Mouse (Mus musculus) bone marrow, adult 2 months (tissue): ENCODE measurements around the gene Ints2.
"Not testable (repeated sequence)": the region's sequence is repeated elsewhere in the genome, so short reads cannot be mapped to it uniquely, and the experiment has no call there.

Experiments
- CTCF ChIP-seq: fragments of 200-500 bp; IDR thresholded peaks from 2 replicates; pipeline ENCODE4 v1.5.1; 2011; ENCODE audit warnings: low read length, control low read depth; ENCODE audit not compliant: control insufficient read depth, insufficient read depth
- POLR2A ChIP-seq: fragments of 200-500 bp; IDR thresholded peaks from 2 replicates; pipeline ENCODE4 v1.6.1; 2011; ENCODE audit warnings: low read depth, mild to moderate bottlenecking, control low read depth, low read length, borderline replicate concordance; ENCODE audit not compliant: control insufficient read depth

- not testable (repeated sequence) for TF ChIP-seq CTCF, POLR2A
Measured at GRCm38 (mm10) chr11:86292201-86292600, 34.8 kb upstream of the Ints2 start.
